In the genomic region with DNA sequence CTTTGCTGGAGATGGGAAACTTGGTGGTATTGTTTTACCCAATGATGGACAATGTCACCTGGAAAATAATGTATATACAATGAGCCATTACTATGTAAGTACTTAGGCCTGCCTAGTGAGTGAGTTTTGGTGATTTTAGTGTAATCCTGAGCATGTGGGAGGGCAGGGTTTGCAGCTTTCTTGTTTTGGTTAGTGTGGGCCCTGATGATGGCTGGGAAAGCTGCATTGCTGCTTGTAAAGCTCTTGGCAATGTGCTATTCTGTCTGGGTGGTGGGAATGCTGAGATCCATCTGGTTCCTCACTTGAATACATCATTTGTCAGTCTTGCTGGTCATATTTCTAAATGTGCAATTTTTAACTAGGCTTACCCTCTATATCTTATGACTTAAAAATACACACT, we compare ENCODE assay signal across 25 mouse cellular contexts. TPM values are rescaled to one million over a fixed set of nuclear protein-coding genes. Genes with fewer than 3 reads are reported as not detected.
A peak's percentile ranks its signal among the peaks of the same experiment; 100 is the strongest.
DNase-seq lines count a peak whose midpoint lies in the region; TF ChIP-seq lines count a peak whose summit lies in the region.
"Had no signal": no experiment of that assay in that cellular context is flagged by ENCODE, and none has a peak within 500 bp of the region (broad histone marks: within the 10 kb centered on the region; RNA-seq: fewer than 3 reads in every experiment).

No protein-coding gene starts in this region.

- intact Hi-C loops in left cerebral cortex, postnatal 25 days (cut with DNase I) = no loop called here
- intact Hi-C loops in heart, postnatal 25 days (cut with DNase I) = no loop called here

- TF ChIP-seq CTCF in layer of hippocampus, adult 2 months (conservative IDR thresholded peaks at IDR 0.05) = no peak

- peak overlapping the region; percentile 40 for H3K27ac ChIP-seq in layer of hippocampus, adult 2 months
- H3K27ac ChIP-seq: embryonic facial prominence, embryonic 12.5 days; kidney, embryonic 15.5 days; limb, embryonic 10.5 days; limb, embryonic 15.5 days; liver, embryonic 13.5 days; stomach, postnatal 0 days had no signal

- peak in 1 of 2 experiments; percentile 70 for DNase-seq in layer of hippocampus, adult 2 months (ENCODE audit: low spot score in 2 of 2)
- no peak for DNase-seq in layer of hippocampus, adult 9-10 months (ENCODE audit: low spot score)
- peak; percentile 50 for DNase-seq in right cerebral cortex, adult 18-20 months
- no peak for DNase-seq in right cerebral cortex, postnatal 14 days
- DNase-seq in layer of hippocampus, adult 8-10 months (ENCODE audit: low spot score in 2 of 2) = peak; percentile 30 to 38
- peak; percentile 27 to 87 for DNase-seq in left cerebral cortex, postnatal 25 days (ENCODE audit: low spot score in 2 of 2)
- no peak for DNase-seq in heart, postnatal 25 days (ENCODE audit: low spot score)
- DNase-seq: B cell, adult 2 months; cerebellum, adult 9-10 months; cerebellum, postnatal 36 days; embryo, embryonic 11 days; gastrocnemius, postnatal 14 days; heart, postnatal 14 days; kidney, adult 18-20 months; kidney, postnatal 25 days; liver, embryonic 13.5 days; lung, adult 18-20 months; lung, postnatal 36 days; thymus, adult 2 months; thymus, postnatal 4 days had no signal

- no peak overlapping the region for H3K4me3 ChIP-seq in layer of hippocampus, adult 2 months
- H3K4me3 ChIP-seq: embryonic facial prominence, embryonic 12.5 days; kidney, embryonic 15.5 days; limb, embryonic 10.5 days; limb, embryonic 15.5 days; liver, embryonic 13.5 days had no signal

RNA-seq across cellular contexts. Expression of a gene that starts 30.7 kb away (rescaled TPM):
- total RNA-seq in layer of hippocampus, adult 2 months (2021) = 10 to 100 TPM; 36.4 to 36.8 TPM
- 10 to 100 TPM; 37.0 to 52.4 (median 45.1) TPM for total RNA-seq in layer of hippocampus, adult 8-10 months (2022)
- 10 to 100 TPM; 54.4 to 58.3 TPM for total RNA-seq in left cerebral cortex, postnatal 25 days (2021)
- total RNA-seq in heart, postnatal 25 days (2021) = 100 to 1,000 TPM; 383 to 412 TPM

Comparison
In these comparisons a context has a peak if more than half of its experiments do, and no peak if none do; other contexts are left out.
1. DNase-seq: peak in right cerebral cortex, adult 18-20 months (single experiment), layer of hippocampus, adult 8-10 months (2 of 2) and left cerebral cortex, postnatal 25 days (2 of 2); none in layer of hippocampus, adult 9-10 months (single experiment), right cerebral cortex, postnatal 14 days (single experiment) and heart, postnatal 25 days (single experiment).
2. RNA of a gene that starts 30.7 kb away (total RNA-seq): 383 to 412 TPM in heart, postnatal 25 days; 54.4 to 58.3 TPM in left cerebral cortex, postnatal 25 days, 37.0 to 52.4 TPM in layer of hippocampus, adult 8-10 months and 36.4 to 36.8 TPM in layer of hippocampus, adult 2 months; every median in the first group is over 4 times any median in the second.